Mouse (Mus musculus) heart, embryonic 11.5 days (tissue): Measurements from ENCODE around the gene Bbc3. TPM values are rescaled to one million over a fixed set of nuclear protein-coding genes. Genes with fewer than 3 reads are reported as not detected.

Experiments used
- ATAC-seq: fragments of 200-750 bp; cut with Nextera tagmentation; replicated peaks from 2 replicates; pipeline ENCODE4 v1.8.0; 2017; ENCODE audit warnings: moderate library complexity; ENCODE audit not compliant: insufficient number of reproducible peaks, low FRiP score, low TSS enrichment
- H3K27ac ChIP-seq: fragments of 300-500 bp; sonication (generic); 2 replicates; pipeline ENCODE4 v1.5.1; 2014; ENCODE audit warnings: mild to moderate bottlenecking, low read depth, low read length
- H3K27me3 ChIP-seq: fragments of 300-500 bp; sonication (generic); 2 replicates; pipeline ENCODE4 v1.6.1; 2014; ENCODE audit warnings: mild to moderate bottlenecking, low read length, mixed read lengths; ENCODE audit not compliant: control insufficient read depth, insufficient read depth
- H3K36me3 ChIP-seq: fragments of 300-500 bp; sonication (generic); 2 replicates; pipeline ENCODE4 v1.6.1; 2014; ENCODE audit warnings: mild to moderate bottlenecking, low read length, moderate library complexity, mixed read lengths; ENCODE audit not compliant: control insufficient read depth, insufficient read depth
- H3K4me1 ChIP-seq: fragments of 300-500 bp; sonication (generic); 2 replicates; pipeline ENCODE4 v1.6.1; 2014; ENCODE audit warnings: low read length; ENCODE audit not compliant: control insufficient read depth, insufficient read depth
- H3K4me2 ChIP-seq: fragments of 300-500 bp; sonication (generic); 2 replicates; pipeline ENCODE4 v1.6.1; 2014; ENCODE audit warnings: mild to moderate bottlenecking, moderate library complexity
- H3K4me3 ChIP-seq: fragments of 300-500 bp; sonication (generic); 2 replicates; pipeline ENCODE4 v1.5.1; 2014; ENCODE audit warnings: low read depth, low read length
- H3K9ac ChIP-seq: fragments of 300-500 bp; sonication (generic); 2 replicates; pipeline ENCODE4 v1.6.1; 2014; ENCODE audit warnings: mild to moderate bottlenecking, low read depth, low read length, moderate library complexity
- H3K9me3 ChIP-seq: fragments of 300-500 bp; sonication (generic); replicated peaks from 2 replicates; pipeline ENCODE4 v1.6.1; 2016; ENCODE audit warnings: low read length; ENCODE audit not compliant: control insufficient read depth
- WGBS: fragments of 180-500 bp; shearing (Covaris S2); extraction: QIAGEN DNeasy Blood & Tissue Kit; methylation state at CpG from one replicate; pipeline ENCODE4 v1.1.7; 2014; ENCODE audit not compliant: insufficient replicate concordance; 5-methylcytosine and 5-hydroxymethylcytosine counted together
- polyA plus RNA-seq: library from polyadenylated mRNA; unstranded; fragments of >200 nt; fragmentation: Nextera tagmentation; extraction: Ambion mirVana; gene quantifications from 2 replicates; pipeline ENCODE4 v1.2.1, GENCODE M21; 2014

The Bbc3 gene
- polyA plus RNA-seq, 1 experiment from 2014 or later = 3.7 TPM

DNA sequence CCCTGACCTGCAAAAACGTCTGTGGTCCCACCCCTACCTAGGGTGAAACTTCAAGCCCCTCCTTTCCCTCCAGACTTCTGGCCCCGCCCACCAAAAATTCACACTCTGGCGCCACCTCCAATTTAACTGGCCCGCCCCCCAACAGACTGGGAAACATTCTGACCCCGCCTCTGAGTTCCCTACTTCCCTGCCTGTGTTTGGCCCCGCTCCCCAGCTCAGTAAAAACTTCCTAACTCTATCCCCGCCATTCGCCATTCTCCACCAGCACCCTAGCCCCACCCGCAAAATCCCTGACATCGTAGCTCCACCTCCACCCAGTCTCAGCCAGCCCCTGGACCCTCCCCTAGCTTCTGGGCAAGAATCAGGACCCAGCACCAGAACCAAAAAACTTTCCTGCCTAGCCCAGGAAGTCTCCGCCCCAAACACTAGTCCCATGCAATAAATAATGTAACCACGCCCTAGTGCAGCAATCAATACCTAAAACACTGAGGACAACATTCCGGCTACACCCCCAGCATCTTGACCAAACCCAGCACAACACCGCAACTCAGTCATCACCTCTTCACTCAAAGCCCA, 22.7 kb upstream of the Bbc3 start:
- Histone ChIP-seq H3K4me2 (peak overlapping the region; percentile 77), H3K9ac (peak overlapping the region; percentile 56; the same call in 1 of the 2 replicates), H3K9me3 (no peaks in the 10 kb centered on the region), H3K36me3 (peaks cover 14% of the 10 kb centered on the region), H3K4me3 (peak overlapping the region; percentile 73), H3K27me3 (no peaks in the 10 kb centered on the region), H3K4me1 (no peaks in the 10 kb centered on the region), H3K27ac (peak overlapping the region; percentile 97)
- 3% methylated on average over 14 of the region's 14 CpGs for WGBS
- ATAC-seq = peak; percentile 39

DNA sequence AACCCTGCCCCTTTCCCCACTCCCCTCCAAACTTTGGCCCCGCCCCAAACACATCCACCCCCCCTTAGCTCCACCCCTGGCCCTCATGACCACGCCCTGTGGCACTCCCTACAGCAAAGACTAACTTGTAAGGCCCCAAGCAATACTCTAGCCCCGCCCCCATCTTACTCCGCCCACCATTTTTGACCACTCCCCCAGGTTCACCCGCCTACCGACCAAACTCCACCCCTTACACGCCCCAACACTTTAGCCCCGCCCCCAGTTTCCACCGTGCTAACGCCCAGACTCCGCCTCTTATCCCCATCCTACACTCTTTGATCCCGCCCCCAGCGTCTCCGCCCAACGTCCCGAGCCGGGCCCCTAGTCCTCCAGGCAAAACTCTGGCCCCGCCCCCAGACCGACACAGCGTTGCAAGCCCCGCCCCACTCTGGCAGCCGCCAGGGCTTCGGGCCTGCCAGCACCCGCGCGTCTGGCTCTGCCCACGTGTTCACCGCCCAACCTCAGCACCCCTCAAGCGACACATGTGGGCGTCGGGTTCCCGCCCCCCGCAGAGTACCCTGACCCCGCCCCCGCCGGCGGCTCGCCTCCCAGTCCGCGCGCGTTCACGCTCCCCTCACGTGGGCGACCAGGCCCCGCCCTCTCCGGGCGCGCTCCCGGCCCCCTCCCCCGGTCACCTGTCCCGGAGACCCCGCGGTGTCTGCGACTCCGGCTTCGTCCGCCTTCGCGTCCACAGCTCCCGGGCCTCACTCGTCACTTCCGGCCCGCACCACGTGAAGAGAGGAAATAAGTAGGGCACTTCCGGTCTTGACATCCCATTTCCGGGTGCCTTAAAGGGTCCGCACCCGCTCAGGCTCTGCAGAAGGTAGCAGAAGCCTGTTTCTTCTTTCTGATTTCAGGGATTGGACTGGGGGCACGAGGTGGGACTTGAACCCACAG, 21.9 kb upstream of the Bbc3 start, which contains the start of gene Ccdc9:
TSS of gene Ccdc9 (minus strand) at position 770 of the 936 bp plus-strand sequence.
- peak within 1 kb of the TSS; percentile 97 for H3K27ac ChIP-seq
- peaks cover 14% of the 10 kb centered on the region for H3K36me3 ChIP-seq
- no peaks in the 10 kb centered on the region for H3K27me3 ChIP-seq
- H3K4me1 ChIP-seq = no peaks in the 10 kb centered on the region
- H3K9ac ChIP-seq = peak within 1 kb of the TSS; percentile 89
- 1% methylated on average over 67 of the region's 70 CpGs for WGBS
- peak within 1 kb of the TSS; percentile 73 for H3K4me3 ChIP-seq
- H3K9me3 ChIP-seq = no peaks in the 10 kb centered on the region
- ATAC-seq = peak; percentile 87
- peak within 1 kb of the TSS; percentile 77 for H3K4me2 ChIP-seq

DNA sequence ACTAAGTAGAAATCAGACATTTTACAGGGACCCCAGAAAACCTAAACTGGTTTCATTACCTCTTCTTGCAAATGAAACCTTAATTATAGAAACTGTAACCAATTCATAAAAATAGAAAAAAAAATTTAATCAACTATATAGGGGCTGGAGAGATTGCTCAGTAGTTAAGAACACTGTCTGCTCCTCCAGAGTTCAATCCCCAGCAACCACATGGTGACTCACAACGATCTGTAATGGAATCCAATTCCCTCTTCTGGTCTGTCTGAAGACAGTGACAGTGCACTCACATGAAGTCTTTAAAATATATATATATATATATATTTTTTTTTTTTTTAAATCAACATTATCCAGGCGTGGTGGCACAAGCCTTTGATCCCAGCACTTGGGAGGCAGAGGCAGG, 21.2 kb upstream of the Bbc3 start:
- Histone ChIP-seq H3K4me1 (no peaks in the 10 kb centered on the region), H3K9ac (peak overlapping the region; percentile 89), H3K4me3 (peak overlapping the region; percentile 73), H3K36me3 (peaks cover 14% of the 10 kb centered on the region), H3K9me3 (no peaks in the 10 kb centered on the region), H3K27me3 (no peaks in the 10 kb centered on the region), H3K4me2 (peak overlapping the region; percentile 77), H3K27ac (peak overlapping the region; percentile 97)
- no peak for ATAC-seq
- 75% methylated on average over 2 of the region's 2 CpGs for WGBS

DNA sequence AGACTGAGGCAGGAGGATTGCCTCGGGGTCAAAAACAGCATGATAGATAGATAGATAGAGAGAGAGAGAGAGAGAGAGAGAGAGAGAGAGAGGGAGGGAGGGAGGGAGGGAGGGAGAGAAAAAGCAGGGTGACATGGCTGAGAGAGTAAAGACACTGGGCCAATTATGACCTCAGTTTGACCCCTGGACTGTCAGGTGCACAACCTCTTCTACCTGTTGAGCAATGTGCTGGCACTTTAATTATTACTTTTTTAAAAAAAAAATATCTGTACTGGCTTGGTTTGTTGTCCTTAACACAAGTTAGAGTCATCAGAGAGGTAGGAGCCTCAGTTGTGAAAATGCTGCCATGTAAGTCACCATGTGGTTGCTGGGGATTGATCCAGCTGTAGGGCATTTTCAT, 20.4 kb upstream of the Bbc3 start:
- Histone ChIP-seq H3K27ac (no peak overlapping the region), H3K36me3 (peaks cover 8% of the 10 kb centered on the region), H3K27me3 (no peaks in the 10 kb centered on the region), H3K9ac (no peak overlapping the region), H3K4me3 (no peak overlapping the region), H3K4me2 (no peak overlapping the region), H3K4me1 (no peaks in the 10 kb centered on the region), H3K9me3 (no peaks in the 10 kb centered on the region)
- 68% methylated on average over 1 of the region's 1 CpGs for WGBS
- no peak for ATAC-seq

DNA sequence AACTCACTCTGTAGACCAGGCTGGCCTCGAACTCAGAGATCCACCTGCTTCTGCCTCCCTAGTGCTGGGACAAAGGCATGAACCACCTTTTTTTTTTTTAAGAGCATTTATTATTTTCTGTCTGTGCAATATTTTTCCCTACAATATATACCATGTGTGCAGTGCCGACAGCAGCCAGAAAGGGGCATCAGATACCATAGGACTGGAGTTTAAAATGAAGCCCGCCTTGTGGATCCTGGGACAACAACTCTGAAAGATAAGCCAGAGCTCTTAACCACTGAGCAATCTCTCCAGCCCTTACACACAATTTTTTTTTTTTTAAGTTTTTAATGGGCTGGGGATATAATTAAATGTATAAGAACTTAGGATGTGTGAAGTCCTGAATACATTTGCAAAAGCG, 13.8 kb upstream of the Bbc3 start:
- Histone ChIP-seq H3K27me3 (no peaks in the 10 kb centered on the region), H3K9ac (peak overlapping the region; percentile 55; the same call in 1 of the 2 replicates), H3K4me2 (peak overlapping the region; percentile 93), H3K36me3 (no peaks in the 10 kb centered on the region), H3K9me3 (no peaks in the 10 kb centered on the region), H3K4me1 (peaks cover 10% of the 10 kb centered on the region), H3K27ac (peak overlapping the region; percentile 93), H3K4me3 (peak overlapping the region; percentile 43; the same call in 1 of the 2 replicates)
- WGBS = 25% methylated on average over 4 of the region's 4 CpGs
- no peak for ATAC-seq

DNA sequence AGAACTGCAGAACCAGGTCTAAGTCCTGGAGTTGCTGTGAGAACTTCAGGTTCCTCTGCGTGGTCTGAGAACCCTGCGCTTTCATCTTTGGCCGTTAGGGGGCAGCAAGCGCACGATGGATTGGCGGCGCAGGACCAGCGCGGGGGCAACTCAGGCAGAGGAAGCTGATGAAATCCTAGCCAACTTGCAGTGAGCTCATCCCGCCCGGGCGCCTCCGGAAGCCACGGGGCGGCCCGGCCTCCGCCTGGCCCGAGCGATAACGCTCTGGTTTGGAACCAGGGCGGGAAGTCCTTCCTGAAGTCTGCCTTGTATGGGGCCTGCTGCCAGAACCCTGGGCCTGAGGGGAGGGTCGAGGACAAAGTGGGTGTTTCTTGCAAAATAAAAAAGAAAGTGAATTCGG, 13.4 kb upstream of the Bbc3 start:
- Histone ChIP-seq H3K9ac (peak overlapping the region; percentile 69), H3K4me1 (peaks cover 10% of the 10 kb centered on the region), H3K4me2 (peak overlapping the region; percentile 93), H3K27me3 (no peaks in the 10 kb centered on the region), H3K9me3 (no peaks in the 10 kb centered on the region), H3K4me3 (peak overlapping the region; percentile 43), H3K27ac (peak overlapping the region; percentile 93), H3K36me3 (no peaks in the 10 kb centered on the region)
- 0% methylated on average over 23 of the region's 23 CpGs for WGBS
- peak; percentile 85 for ATAC-seq

DNA sequence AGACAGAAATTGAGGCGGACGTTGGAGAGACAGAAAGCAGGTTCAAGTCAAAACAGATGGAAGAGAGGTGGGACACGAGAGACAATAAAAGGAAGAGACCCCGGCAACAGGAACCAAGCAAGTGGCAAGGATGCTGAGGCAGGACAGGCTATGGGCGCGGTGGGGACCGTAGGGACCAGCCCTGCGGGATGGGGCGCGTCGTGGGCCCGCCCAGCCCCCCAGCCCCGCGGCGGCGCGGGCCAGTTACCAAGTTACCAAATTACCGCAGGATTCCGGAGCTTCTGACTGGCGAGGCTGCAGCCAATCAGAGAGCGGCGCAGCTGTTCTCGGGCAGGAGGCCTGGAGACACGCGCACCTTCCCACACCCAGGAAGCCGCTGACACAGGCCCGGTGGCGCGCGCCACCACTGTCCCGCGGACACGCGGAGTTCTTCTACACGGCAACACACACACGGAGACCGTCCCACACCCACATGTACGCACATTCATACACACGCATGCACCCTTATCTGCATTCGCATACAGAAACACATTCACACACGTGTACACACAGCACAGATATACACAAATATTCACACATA, 12.8 kb upstream of the Bbc3 start:
- peaks cover 14% of the 10 kb centered on the region for H3K4me1 ChIP-seq
- no peaks in the 10 kb centered on the region for H3K27me3 ChIP-seq
- H3K36me3 ChIP-seq = no peaks in the 10 kb centered on the region
- H3K9ac ChIP-seq = peak overlapping the region; percentile 69
- WGBS = 1% methylated on average over 41 of the region's 41 CpGs
- peak overlapping the region; percentile 93 for H3K4me2 ChIP-seq
- peak overlapping the region; percentile 43 for H3K4me3 ChIP-seq
- peak overlapping the region; percentile 93 for H3K27ac ChIP-seq
- peak; percentile 65 for ATAC-seq
- H3K9me3 ChIP-seq = no peaks in the 10 kb centered on the region

DNA sequence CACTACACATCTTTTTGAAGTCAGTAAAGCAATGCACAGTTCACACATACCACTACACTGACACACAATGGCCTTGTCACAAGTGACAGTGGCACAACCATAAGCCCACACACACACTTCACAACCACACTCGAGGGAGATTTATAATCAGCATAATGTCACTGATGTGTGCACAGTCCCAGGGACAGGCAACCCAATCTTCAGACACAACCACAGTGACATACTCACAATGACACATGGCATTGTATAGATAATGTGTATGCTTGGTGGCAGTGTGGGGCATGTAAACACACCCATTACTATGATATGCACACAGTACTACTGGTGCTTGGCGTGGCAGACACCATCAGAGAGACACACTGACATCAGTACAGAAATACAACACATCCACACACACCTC, 12.0 kb upstream of the Bbc3 start:
- H3K27ac ChIP-seq = peak overlapping the region; percentile 93
- 28% methylated on average over 2 of the region's 2 CpGs for WGBS
- no peaks in the 10 kb centered on the region for H3K36me3 ChIP-seq
- H3K27me3 ChIP-seq = no peaks in the 10 kb centered on the region
- H3K9me3 ChIP-seq = no peaks in the 10 kb centered on the region
- H3K9ac ChIP-seq = no peak overlapping the region
- H3K4me3 ChIP-seq = 0 out of 2 replicates have a peak overlapping the region, but pooled peaks have one; percentile 43
- peak overlapping the region; percentile 93 for H3K4me2 ChIP-seq
- ATAC-seq = peak; percentile 13; the same call in 1 of the 2 replicates
- peaks cover 14% of the 10 kb centered on the region for H3K4me1 ChIP-seq
